Mouse (Mus musculus): ENCODE data around the gene Haspin. TPM values are rescaled to one million over a fixed set of nuclear protein-coding genes. Genes with fewer than 3 reads are reported as not detected.

Gene Haspin
- polyA plus RNA-seq, 1 experiment: 2.5 TPM

- Histone ChIP-seq H3K36me3 (ENCODE audit: control insufficient read depth, insufficient read depth, low read length) (no peaks in the 10 kb centered on the region), H3K27ac (ENCODE audit: insufficient read depth, low read depth, low read length) (no peak overlapping the region), H3K4me1 (ENCODE audit: control insufficient read depth, insufficient read depth, insufficient read length, low read length) (peaks cover 3% of the 10 kb centered on the region), H3K4me3 (ENCODE audit: low read depth, low read length) (no peak overlapping the region), H3K27me3 (ENCODE audit: control insufficient read depth, insufficient read depth, low read length) (peaks cover 3% of the 10 kb centered on the region; the same call in 1 of the 2 replicates)
- TF ChIP-seq CTCF (IDR thresholded peaks at IDR 0.05; ENCODE audit: extremely low read depth, insufficient read length, insufficient replicate concordance, low read depth, low read length) (no peak), POLR2A (IDR thresholded peaks at IDR 0.05; ENCODE audit: low read depth, low read length) (no peak)
- WGBS: 82% methylated on average over 4 of the region's 4 CpGs
Measured at GRCm38 (mm10) chr11:73161616-73162015, 23.5 kb upstream of the Haspin start.

GRCm38 (mm10) chr11:73160811-73161200 lies 22.7 kb upstream of the Haspin start:
- no peak overlapping the region for H3K27ac ChIP-seq (ENCODE audit: insufficient read depth, low read depth, low read length)
- TF ChIP-seq CTCF (IDR thresholded peaks at IDR 0.05; ENCODE audit: extremely low read depth, insufficient read length, insufficient replicate concordance, low read depth, low read length) (no peak), POLR2A (IDR thresholded peaks at IDR 0.05; ENCODE audit: low read depth, low read length) (no peak)
- H3K36me3 ChIP-seq (ENCODE audit: control insufficient read depth, insufficient read depth, low read length): no peaks in the 10 kb centered on the region
- peaks cover 3% of the 10 kb centered on the region; the same call in 1 of the 2 replicates for H3K27me3 ChIP-seq (ENCODE audit: control insufficient read depth, insufficient read depth, low read length)
- H3K4me3 ChIP-seq (ENCODE audit: low read depth, low read length): peak overlapping the region; percentile 54; the same call in 1 of the 2 replicates
- H3K4me1 ChIP-seq (ENCODE audit: control insufficient read depth, insufficient read depth, insufficient read length, low read length): peaks cover 3% of the 10 kb centered on the region
- WGBS: 38% methylated on average over 6 of the region's 6 CpGs

- Histone ChIP-seq H3K27ac (ENCODE audit: insufficient read depth, low read depth, low read length) (no peak within 1 kb of the TSS), H3K4me3 (ENCODE audit: low read depth, low read length) (peak within 1 kb of the TSS; percentile 54), H3K4me1 (ENCODE audit: control insufficient read depth, insufficient read depth, insufficient read length, low read length) (peaks cover 3% of the 10 kb centered on the region), H3K27me3 (ENCODE audit: control insufficient read depth, insufficient read depth, low read length) (peaks cover 3% of the 10 kb centered on the region; the same call in 1 of the 2 replicates), H3K36me3 (ENCODE audit: control insufficient read depth, insufficient read depth, low read length) (no peaks in the 10 kb centered on the region)
- TF ChIP-seq CTCF (IDR thresholded peaks at IDR 0.05; ENCODE audit: extremely low read depth, insufficient read length, insufficient replicate concordance, low read depth, low read length) (no peak), POLR2A (IDR thresholded peaks at IDR 0.05; ENCODE audit: low read depth, low read length) (no peak)
- 5% methylated on average over 49 of the region's 49 CpGs for WGBS
Measured at GRCm38 (mm10) chr11:73159957-73160810, 22.1 kb upstream of the Haspin start, which contains the start of gene P2rx5. Gene P2rx5, plus strand, starts transcription at chr11:73160421.

GRCm38 (mm10) chr11:73155071-73155470 lies 17.0 kb upstream of the Haspin start:
- no peaks in the 10 kb centered on the region for H3K36me3 ChIP-seq (ENCODE audit: control insufficient read depth, insufficient read depth, low read length)
- no peak for TF ChIP-seq POLR2A (IDR thresholded peaks at IDR 0.05; ENCODE audit: low read depth, low read length)
- no peak for TF ChIP-seq CTCF (IDR thresholded peaks at IDR 0.05; ENCODE audit: extremely low read depth, insufficient read length, insufficient replicate concordance, low read depth, low read length)
- H3K27ac ChIP-seq (ENCODE audit: insufficient read depth, low read depth, low read length): no peak overlapping the region
- 71% methylated on average over 6 of the region's 6 CpGs for WGBS
- no peak overlapping the region for H3K4me3 ChIP-seq (ENCODE audit: low read depth, low read length)
- H3K27me3 ChIP-seq (ENCODE audit: control insufficient read depth, insufficient read depth, low read length): 0 out of 2 replicates have a peak, but pooled peaks cover 4% of the 10 kb centered on the region
- H3K4me1 ChIP-seq (ENCODE audit: control insufficient read depth, insufficient read depth, insufficient read length, low read length): no peaks in the 10 kb centered on the region

GRCm38 (mm10) chr11:73148209-73148608 lies 10.1 kb upstream of the Haspin start:
- Histone ChIP-seq H3K4me3 (ENCODE audit: low read depth, low read length) (no peak overlapping the region), H3K27me3 (ENCODE audit: control insufficient read depth, insufficient read depth, low read length) (no peaks in the 10 kb centered on the region; the same call in 1 of the 2 replicates), H3K36me3 (ENCODE audit: control insufficient read depth, insufficient read depth, low read length) (no peaks in the 10 kb centered on the region), H3K27ac (ENCODE audit: insufficient read depth, low read depth, low read length) (no peak overlapping the region), H3K4me1 (ENCODE audit: control insufficient read depth, insufficient read depth, insufficient read length, low read length) (no peaks in the 10 kb centered on the region)
- TF ChIP-seq POLR2A (IDR thresholded peaks at IDR 0.05; ENCODE audit: low read depth, low read length): no peak
- no peak for TF ChIP-seq CTCF (IDR thresholded peaks at IDR 0.05; ENCODE audit: extremely low read depth, insufficient read length, insufficient replicate concordance, low read depth, low read length)
- WGBS: 81% methylated on average over 9 of the region's 9 CpGs

GRCm38 (mm10) chr11:73146975-73147365 lies 8.9 kb upstream of the Haspin start:
- H3K36me3 ChIP-seq (ENCODE audit: control insufficient read depth, insufficient read depth, low read length): no peaks in the 10 kb centered on the region
- no peak for TF ChIP-seq CTCF (IDR thresholded peaks at IDR 0.05; ENCODE audit: extremely low read depth, insufficient read length, insufficient replicate concordance, low read depth, low read length)
- TF ChIP-seq POLR2A (IDR thresholded peaks at IDR 0.05; ENCODE audit: low read depth, low read length): no peak
- WGBS: 66% methylated on average over 7 of the region's 7 CpGs

More at GRCm38 (mm10) chr11:73146975-73147365, 8.9 kb upstream of the Haspin start:
- Histone ChIP-seq H3K27ac (ENCODE audit: insufficient read depth, low read depth, low read length) (no peak overlapping the region), H3K4me1 (ENCODE audit: control insufficient read depth, insufficient read depth, insufficient read length, low read length) (no peaks in the 10 kb centered on the region), H3K27me3 (ENCODE audit: control insufficient read depth, insufficient read depth, low read length) (no peaks in the 10 kb centered on the region; the same call in 1 of the 2 replicates), H3K4me3 (ENCODE audit: low read depth, low read length) (no peak overlapping the region)
